Mouse (Mus musculus): ENCODE results near the gene Gclm.

DNA sequence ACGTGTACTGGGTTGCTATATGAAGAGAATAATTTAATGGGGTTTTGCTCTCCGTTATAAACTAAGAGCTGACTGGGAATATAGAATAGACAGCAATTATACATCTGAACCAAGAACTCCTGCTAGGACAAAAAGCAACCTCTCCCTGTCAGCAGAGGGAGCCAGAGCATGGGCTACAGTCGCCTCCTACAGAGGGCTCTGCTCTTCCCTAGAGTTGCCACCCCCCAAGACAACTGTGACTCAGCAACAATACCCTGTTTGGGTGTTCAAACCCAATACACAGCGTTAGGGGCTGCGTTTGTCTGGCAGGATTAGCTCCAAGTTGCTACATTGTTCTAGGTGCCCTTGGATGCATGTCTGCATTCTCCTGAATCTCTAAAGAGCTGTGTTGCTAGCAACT is 50.2 kb downstream of the Gclm start:
- TF ChIP-seq CTCF (IDR thresholded peaks at IDR 0.05; ENCODE audit: control insufficient read depth, insufficient read depth, low read length) (peak; percentile 83), POLR2A (IDR thresholded peaks at IDR 0.05; ENCODE audit: borderline replicate concordance, control insufficient read depth, low read depth, low read length) (no peak)

All from bone marrow, adult 2 months (tissue).